Mouse (Mus musculus) leukemia stem cell, adult 10-12 weeks (primary cell): Measurements from ENCODE around the gene Wfdc3. TPM values are rescaled to one million over a fixed set of nuclear protein-coding genes. Genes with fewer than 3 reads are reported as not detected.

Source experiments
- polyA plus RNA-seq: library from polyadenylated mRNA; stranded (reverse); fragments of >175 nt; gene quantifications from 2 replicates; pipeline ENCODE4 v1.2.3, GENCODE M21; 2012; ENCODE audit warnings: low replicate concordance

Gene Wfdc3
- 0.14 TPM in 1 of 2 replicates, not detected in the other for polyA plus RNA-seq

DNA sequence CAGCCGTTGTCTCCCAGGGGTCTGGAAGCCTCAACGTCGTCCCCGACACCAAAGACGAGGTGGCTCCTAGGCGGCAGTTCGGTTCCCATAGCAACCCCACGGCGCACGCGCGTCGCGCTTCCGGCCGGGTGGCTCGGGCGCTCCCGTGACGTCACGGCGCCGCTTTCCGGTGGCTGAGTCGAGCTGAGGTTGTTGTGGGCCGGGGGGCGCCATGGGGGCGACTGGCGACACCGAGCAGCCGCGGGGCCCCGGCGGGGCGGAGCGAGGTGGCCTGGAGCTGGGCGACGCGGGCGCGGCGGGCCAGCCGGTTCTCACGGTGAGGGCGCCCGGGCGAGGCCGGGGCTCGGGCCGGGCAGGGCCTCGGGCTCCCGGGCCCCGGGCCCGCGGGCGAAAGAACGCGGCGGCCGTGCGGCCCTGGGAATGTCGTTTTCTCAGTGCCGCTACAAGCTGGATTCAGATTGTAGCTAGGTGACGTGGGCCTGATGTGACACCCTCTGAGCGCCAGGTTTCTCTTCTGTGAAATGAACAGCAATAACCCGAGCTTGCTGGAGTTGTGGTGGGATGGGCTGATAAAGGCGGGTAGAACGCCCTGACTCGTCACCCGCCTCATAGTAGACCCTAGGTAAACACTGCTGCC is at the start of gene Wfdc3, which contains the start of gene Dnttip1:
Wfdc3 (minus strand) TSS at position 89 of the 637 bp plus-strand sequence.
Dnttip1 (plus strand) TSS at position 141 of the 637 bp plus-strand sequence.

DNA sequence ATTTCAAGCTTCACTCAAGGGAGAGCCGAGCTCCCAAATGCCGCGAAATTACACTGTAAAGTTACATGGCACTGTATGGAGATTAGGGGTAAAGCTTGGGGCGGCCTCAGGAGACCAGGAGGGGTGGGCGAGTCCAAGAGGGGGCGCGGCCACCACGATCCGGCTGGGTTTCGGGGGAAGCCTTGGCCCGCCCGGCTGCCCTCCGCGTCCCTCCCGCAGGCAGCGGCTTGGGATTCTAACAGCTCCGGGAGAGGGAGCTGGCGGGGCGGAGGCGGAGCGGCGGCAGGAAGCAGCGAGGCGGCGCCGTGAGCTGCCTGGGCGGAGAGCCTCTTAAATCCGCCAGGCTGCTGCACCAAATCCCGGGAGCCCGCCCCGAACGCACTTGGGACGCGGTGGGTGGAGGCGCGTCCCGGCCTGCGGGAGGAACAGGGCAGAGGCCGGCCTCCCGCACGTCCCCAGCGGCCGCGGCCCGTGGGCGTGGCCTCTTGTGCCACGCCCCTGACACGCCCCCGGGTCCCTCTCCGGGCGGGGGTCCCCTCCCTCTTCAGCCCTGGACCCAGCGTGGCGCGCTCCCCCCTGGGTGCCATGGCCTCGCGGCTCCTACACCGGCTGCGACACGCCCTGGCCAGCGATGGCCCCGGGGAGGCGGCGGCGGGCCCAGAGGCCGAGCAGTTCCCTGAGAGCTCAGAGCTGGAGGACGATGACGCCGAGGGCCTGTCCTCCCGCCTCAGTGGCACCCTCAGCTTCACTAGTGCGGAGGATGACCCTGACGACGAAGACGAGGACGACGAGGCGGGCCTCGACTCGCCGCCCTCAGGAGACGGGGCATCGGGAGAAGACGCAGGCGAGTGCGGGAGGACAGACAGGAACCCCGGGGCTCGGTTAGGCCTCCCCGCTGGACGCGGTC is 40.0 kb upstream of the Wfdc3 start, which contains the start of gene Snx21:
Snx21 (plus strand) TSS at position 343 of the 907 bp plus-strand sequence.

DNA sequence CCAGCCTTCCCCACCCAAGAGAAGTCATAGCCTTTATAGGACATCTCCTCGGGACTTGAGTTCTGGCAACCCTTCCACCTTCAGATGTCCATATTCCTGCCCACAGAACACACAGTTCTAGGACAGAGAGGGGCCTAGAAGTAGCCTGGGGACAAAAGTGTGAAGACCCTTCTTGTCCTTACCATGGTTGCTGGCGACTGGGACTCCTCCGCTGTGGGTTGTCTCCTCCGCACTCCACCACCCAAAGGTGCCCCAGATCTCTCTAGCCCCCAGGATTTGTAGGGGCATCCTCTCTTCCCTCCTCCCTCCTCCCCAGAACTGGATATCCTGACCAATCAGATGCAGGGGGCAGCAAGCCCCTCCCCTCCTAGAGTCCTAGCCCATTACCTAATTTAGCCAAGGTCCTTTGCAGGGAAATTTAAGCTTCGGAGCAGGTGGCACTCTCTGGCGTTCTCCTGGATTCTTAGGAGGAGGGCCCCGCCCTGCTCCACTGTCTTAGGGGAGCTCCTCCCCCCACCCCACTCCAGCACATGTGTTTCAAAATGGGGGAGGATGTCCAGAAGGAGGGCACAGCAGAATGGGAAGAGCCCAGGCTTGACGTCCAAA is 33.9 kb upstream of the Wfdc3 start, which contains the start of gene Tnnc2:
Tnnc2 (minus strand) TSS at position 487 of the 606 bp plus-strand sequence.

DNA sequence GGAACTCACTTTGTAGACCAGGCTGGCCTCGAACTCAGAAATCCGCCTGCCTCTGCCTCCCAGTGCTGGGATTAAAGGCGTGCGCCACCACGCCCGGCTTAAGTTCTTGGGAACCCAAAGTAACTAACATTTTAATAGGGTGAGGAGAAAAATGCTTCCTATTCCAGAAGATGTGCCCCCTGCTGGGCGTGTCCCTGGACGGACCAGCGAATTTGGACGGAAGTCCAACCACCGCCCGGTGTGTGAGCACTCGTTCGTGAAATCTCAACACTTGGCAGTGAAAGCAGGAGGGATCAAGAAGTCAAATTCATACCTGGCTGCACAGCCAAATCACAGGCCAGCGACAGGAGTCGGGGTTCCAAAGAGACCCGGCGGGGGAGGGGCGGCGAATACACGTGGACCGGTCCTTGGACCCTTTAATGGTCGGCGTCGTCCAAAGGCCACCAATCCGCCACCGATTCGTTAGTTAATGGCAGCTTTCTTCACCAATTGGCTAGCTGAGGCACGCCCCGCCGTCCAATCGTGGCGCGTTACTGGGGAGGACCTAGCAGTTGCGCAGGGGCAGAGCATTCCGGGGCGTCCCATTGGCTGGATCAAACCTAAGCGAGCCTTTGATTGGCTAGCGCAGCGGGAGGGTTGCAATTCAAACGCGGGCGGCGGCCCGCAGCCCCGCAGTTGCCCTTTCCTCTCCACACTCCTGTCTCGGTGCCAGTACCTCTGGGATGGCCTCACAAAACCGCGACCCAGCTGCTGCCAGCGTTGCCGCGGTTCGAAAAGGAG is 23.7 kb upstream of the Wfdc3 start, which contains the start of gene Ube2c:
Ube2c (plus strand) TSS at position 641 of the 780 bp plus-strand sequence.

DNA sequence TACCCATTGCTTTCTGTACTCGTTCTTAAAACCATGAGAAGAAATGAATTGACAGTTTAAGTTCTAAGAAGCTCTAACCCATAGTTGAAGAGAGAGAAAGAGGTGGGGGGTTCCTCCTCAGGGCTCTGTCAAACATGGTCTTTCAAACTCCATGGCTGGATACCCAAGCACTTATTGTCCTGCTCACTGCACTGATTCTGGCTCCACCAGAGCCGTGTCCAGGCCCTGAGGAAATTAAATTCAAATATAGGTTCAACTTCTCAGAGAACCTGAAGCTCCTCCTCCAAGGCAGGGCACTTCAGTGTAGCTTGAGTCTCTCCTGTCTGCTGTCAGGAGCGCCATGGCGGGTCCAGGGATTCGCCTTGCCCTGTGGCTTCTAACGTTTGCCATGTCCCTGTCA is 30.7 kb downstream of the Wfdc3 start, which contains the start of gene Spint5:
Spint5 (plus strand) TSS at position 301 of the 400 bp plus-strand sequence.

DNA sequence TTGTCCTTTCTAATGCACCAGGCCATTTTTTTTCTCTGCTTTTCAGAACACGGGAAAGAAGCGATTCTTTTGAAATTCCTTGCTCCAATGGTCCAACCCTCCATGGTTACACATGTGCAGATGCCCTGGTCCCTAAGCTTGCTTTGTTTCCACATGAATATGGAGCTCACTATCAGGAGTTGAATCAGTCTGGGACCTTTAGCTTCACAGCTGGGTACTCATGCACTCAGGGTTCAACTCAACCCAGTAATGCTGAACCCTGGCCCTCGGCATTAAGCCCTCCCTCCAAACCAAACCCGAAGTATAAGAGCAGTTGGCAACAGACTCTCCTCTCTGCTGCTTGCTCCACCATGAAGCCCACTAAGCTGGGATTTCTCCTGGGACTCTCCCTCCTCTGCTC is 47.5 kb downstream of the Wfdc3 start, which contains the start of gene Spint4:
Spint4 (plus strand) TSS at position 301 of the 400 bp plus-strand sequence.

DNA sequence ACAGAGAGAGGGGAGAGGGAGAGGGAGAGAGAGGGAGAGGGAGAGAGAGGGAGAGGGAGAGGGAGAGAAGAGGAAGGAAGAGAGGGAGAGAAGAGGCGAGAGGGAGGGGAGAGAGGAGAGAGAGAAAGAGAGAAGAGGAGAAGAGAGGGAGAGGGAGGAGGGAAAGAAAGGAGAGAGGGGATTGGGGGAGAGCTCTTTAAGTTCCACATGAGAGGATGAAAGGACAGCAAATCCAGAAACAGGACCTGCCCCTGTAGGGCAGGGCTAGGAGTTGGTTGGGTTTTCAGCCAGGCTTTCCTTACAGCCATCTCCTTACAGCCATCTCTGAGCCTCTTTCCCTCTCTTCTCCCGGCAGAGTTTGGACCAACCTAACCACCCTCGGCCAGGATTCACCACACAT is 60.9 kb downstream of the Wfdc3 start, which contains the start of gene Wfdc13:
Wfdc13 (plus strand) TSS at position 301 of the 400 bp plus-strand sequence.

Other genes starting within 250 kb of the Wfdc3 start
- gene Pigt, start 248.4 kb downstream of the Wfdc3 start, polyA plus RNA-seq, result 173 and 257 TPM in 2 replicates
- not detected in 2 replicates for gene Wfdc2, start 183.5 kb downstream of the Wfdc3 start, polyA plus RNA-seq
- not detected in 2 replicates for gene Spint3, start 172.5 kb downstream of the Wfdc3 start, polyA plus RNA-seq
- not detected in 2 replicates for gene Wfdc6a, start 160.5 kb downstream of the Wfdc3 start, polyA plus RNA-seq
- gene Eppin, start 152.3 kb downstream of the Wfdc3 start, polyA plus RNA-seq, result not detected in 2 replicates
- gene Wfdc6b, start 132.4 kb downstream of the Wfdc3 start, polyA plus RNA-seq, result not detected in 2 replicates
- not detected in 2 replicates for gene Wfdc8, start 132.3 kb downstream of the Wfdc3 start, polyA plus RNA-seq
- not detected in 2 replicates for gene Wfdc16, start 107.1 kb downstream of the Wfdc3 start, polyA plus RNA-seq
- not detected in 2 replicates for gene Wfdc10, start 89.9 kb downstream of the Wfdc3 start, polyA plus RNA-seq
- gene Wfdc9, start 89.3 kb downstream of the Wfdc3 start, polyA plus RNA-seq, result not detected in 2 replicates
- not detected in 2 replicates for gene Wfdc11, start 71.8 kb downstream of the Wfdc3 start, polyA plus RNA-seq
- not detected in 2 replicates for gene Wfdc13, start 60.8 kb downstream of the Wfdc3 start, polyA plus RNA-seq
- gene Spint4, start 47.4 kb downstream of the Wfdc3 start, polyA plus RNA-seq, result not detected in 2 replicates
- gene Spint5, start 30.6 kb downstream of the Wfdc3 start, polyA plus RNA-seq, result not detected in 2 replicates
- 30.4 and 109 TPM in 2 replicates for gene Dnttip1, start 52 bp upstream of the Wfdc3 start, polyA plus RNA-seq
- gene Ube2c, start 24.0 kb upstream of the Wfdc3 start, polyA plus RNA-seq, result 143 and 160 TPM in 2 replicates
- gene Tnnc2, start 34.0 kb upstream of the Wfdc3 start, polyA plus RNA-seq, result not detected in 2 replicates
- 3.9 and 10.1 TPM in 2 replicates for gene Snx21, start 39.9 kb upstream of the Wfdc3 start, polyA plus RNA-seq
- 13.5 and 59.4 TPM in 2 replicates for gene Acot8, start 59.0 kb upstream of the Wfdc3 start, polyA plus RNA-seq
- 0.55 and 2.0 TPM in 2 replicates for gene Zswim3, start 59.2 kb upstream of the Wfdc3 start, polyA plus RNA-seq
- 15.5 and 30.3 TPM in 2 replicates for gene Zswim1, start 76.8 kb upstream of the Wfdc3 start, polyA plus RNA-seq
- gene Spata25, start 82.6 kb upstream of the Wfdc3 start, polyA plus RNA-seq, result not detected in 2 replicates
- gene Ctsa, start 86.9 kb upstream of the Wfdc3 start, polyA plus RNA-seq, result 21.4 and 125 TPM in 2 replicates
- gene Neurl2, start 87.5 kb upstream of the Wfdc3 start, polyA plus RNA-seq, result 2.3 and 2.5 TPM in 2 replicates
- 9.3 and 14.4 TPM in 2 replicates for gene Pltp, start 111.8 kb upstream of the Wfdc3 start, polyA plus RNA-seq
- 64.8 and 66.4 TPM in 2 replicates for gene Pcif1, start 133.4 kb upstream of the Wfdc3 start, polyA plus RNA-seq
- gene Zfp335, start 165.8 kb upstream of the Wfdc3 start, polyA plus RNA-seq, result 63.2 and 88.5 TPM in 2 replicates
- 5.0 and 9.8 TPM in 2 replicates for gene Mmp9, start 194.8 kb upstream of the Wfdc3 start, polyA plus RNA-seq
- 0.27 and 0.64 TPM in 2 replicates for gene Slc12a5, start 214.9 kb upstream of the Wfdc3 start, polyA plus RNA-seq